Mouse (Mus musculus) c-Kit-positive CD71-positive TER-119-positive erythroid progenitor cells, embryonic 14.5 days (primary cell): ENCODE measurements at regions not wholly inside any gene's neighbourhood (a gene's known extent, or its start where the extent isn't known, plus 50 kb on each side); places are given as distances from the start of the nearest gene placed in this dataset.

Experiments used
- DNase-seq: peaks from one replicate; pipeline ENCODE4 v3.0.0-alpha.2; 2013; ENCODE audit warnings: low spot score

DNA sequence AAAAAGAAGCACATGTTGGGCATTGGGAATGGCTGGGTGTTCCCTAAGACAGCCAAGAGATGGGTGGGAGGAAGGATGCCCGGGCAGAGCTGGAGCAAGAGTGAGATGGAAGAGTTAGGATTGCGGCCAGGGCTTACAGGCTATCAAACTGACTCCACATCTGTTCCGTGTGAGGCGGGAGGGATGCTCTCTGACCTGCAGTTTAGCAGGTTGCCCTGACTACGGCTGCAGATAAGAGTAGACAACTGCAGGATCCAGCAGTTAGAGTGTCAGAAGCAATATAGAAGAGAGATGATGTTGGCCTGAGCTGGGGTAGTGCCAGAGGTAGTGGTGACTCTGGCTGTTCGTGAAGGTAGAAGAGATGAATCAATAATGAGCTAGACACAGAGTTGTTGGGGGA lies 61.6 kb upstream of the Syt6 start:
- no peak for DNase-seq

DNA sequence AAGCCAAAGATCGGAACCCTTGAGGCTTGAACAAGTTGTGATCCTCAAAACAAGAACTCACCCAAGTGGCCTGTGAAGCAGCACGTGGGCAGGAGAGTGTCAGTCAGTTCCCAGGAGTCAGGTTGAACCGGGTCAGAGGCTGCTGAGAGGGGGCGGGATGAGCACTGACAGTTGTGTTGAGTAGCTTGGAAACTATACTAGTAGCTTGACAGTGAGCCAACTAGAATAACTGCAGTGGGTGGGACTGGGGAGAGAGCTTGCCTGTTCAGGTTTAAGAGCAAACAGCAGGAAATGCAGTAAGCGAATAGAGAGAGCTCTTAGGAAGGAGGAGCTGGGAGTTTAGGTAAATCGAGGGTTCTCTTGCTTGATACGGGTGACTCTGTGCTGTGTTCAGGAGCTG lies 61.0 kb upstream of the Syt6 start:
- DNase-seq, result no peak

- no peak for DNase-seq
Measured at GRCm38 (mm10) chr3:103515946-103516345, 59.1 kb upstream of the Syt6 start.

GRCm38 (mm10) chr3:103517376-103518304 lies 57.4 kb upstream of the Syt6 start:
- no peak for DNase-seq

GRCm38 (mm10) chr3:103518624-103519023 lies 56.4 kb upstream of the Syt6 start:
- no peak for DNase-seq
